Mouse (Mus musculus): ENCODE measurements around the gene Ogdh.
"Not testable (repeated sequence)": the region's sequence is repeated elsewhere in the genome, so short reads cannot be mapped to it uniquely, and the experiment has no call there.

Ogdh gene

GRCm38 (mm10) chr11:6291401-6292115 lies at the start of gene Ogdh:
Ogdh (plus strand) TSS chr11:6291633.
- DNase-seq (ENCODE audit: low read depth, low spot score) = peak; percentile 97

- no peak for DNase-seq (ENCODE audit: low read depth, low spot score)
Measured at GRCm38 (mm10) chr11:6244707-6245106, 46.7 kb upstream of the Ogdh start.

- DNase-seq (ENCODE audit: low read depth, low spot score) = no peak
Measured at GRCm38 (mm10) chr11:6252248-6252647, 39.2 kb upstream of the Ogdh start.

- no peak for DNase-seq (ENCODE audit: low read depth, low spot score)
Measured at GRCm38 (mm10) chr11:6252824-6253223, 38.6 kb upstream of the Ogdh start.

GRCm38 (mm10) chr11:6254602-6255001 lies 36.8 kb upstream of the Ogdh start:
- not testable (repeated sequence) for DNase-seq (ENCODE audit: low read depth, low spot score)

- no peak for DNase-seq (ENCODE audit: low read depth, low spot score)
Measured at GRCm38 (mm10) chr11:6256490-6257072, 34.9 kb upstream of the Ogdh start.

- no peak for DNase-seq (ENCODE audit: low read depth, low spot score)
Measured at GRCm38 (mm10) chr11:6259413-6259812, 32.0 kb upstream of the Ogdh start.

GRCm38 (mm10) chr11:6261434-6262082 lies 29.9 kb upstream of the Ogdh start:
- peak; percentile 86 for DNase-seq (ENCODE audit: low read depth, low spot score)

- no peak for DNase-seq (ENCODE audit: low read depth, low spot score)
Measured at GRCm38 (mm10) chr11:6266621-6267020, 24.8 kb upstream of the Ogdh start.

GRCm38 (mm10) chr11:6267320-6268254 lies 23.8 kb upstream of the Ogdh start, which contains the start of gene Ddx56:
Ddx56 (minus strand) TSS chr11:6267772.
- peak; percentile 99 for DNase-seq (ENCODE audit: low read depth, low spot score)

GRCm38 (mm10) chr11:6273607-6274006 lies 17.8 kb upstream of the Ogdh start:
- DNase-seq (ENCODE audit: low read depth, low spot score) = no peak

GRCm38 (mm10) chr11:6274387-6275093 lies 16.9 kb upstream of the Ogdh start, which contains the start of gene Tmed4:
Tmed4 (minus strand) TSS chr11:6274870.
- peak; percentile 98 for DNase-seq (ENCODE audit: low read depth, low spot score)

- no peak for DNase-seq (ENCODE audit: low read depth, low spot score)
Measured at GRCm38 (mm10) chr11:6275094-6275484, 16.3 kb upstream of the Ogdh start.

- DNase-seq (ENCODE audit: low read depth, low spot score) = no peak
Measured at GRCm38 (mm10) chr11:6276466-6276865, 15.0 kb upstream of the Ogdh start.

GRCm38 (mm10) chr11:6282940-6283339 lies 8.5 kb upstream of the Ogdh start:
- DNase-seq (ENCODE audit: low read depth, low spot score) = no peak

- DNase-seq (ENCODE audit: low read depth, low spot score) = no peak
Measured at GRCm38 (mm10) chr11:6290138-6290537, 1.3 kb upstream of the Ogdh start.

- no peak for DNase-seq (ENCODE audit: low read depth, low spot score)
Measured at GRCm38 (mm10) chr11:6290883-6291282, 550 bp upstream of the Ogdh start.

- peak; percentile 87 for DNase-seq (ENCODE audit: low read depth, low spot score)
Measured at GRCm38 (mm10) chr11:6292116-6292987, 919 bp downstream of the Ogdh start.

- no peak for DNase-seq (ENCODE audit: low read depth, low spot score)
Measured at GRCm38 (mm10) chr11:6292988-6293349, 1.5 kb downstream of the Ogdh start.

- no peak for DNase-seq (ENCODE audit: low read depth, low spot score)
Measured at GRCm38 (mm10) chr11:6293601-6294000, 2.2 kb downstream of the Ogdh start.

All from 3T3-L1 (cell line).